Mouse (Mus musculus) stomach, postnatal 0 days (tissue): ENCODE results near the gene Mapk3.

Experiments
- CTCF ChIP-seq: IDR thresholded peaks from 2 replicates; pipeline ENCODE4 v1.5.1; 2016; ENCODE audit warnings: antibody characterized with exemption, low read depth, mild to moderate bottlenecking, moderate library complexity
- EP300 ChIP-seq: optimal IDR thresholded peaks from 2 replicates; pipeline ENCODE3; 2016; ENCODE audit warnings: antibody characterized with exemption

DNA sequence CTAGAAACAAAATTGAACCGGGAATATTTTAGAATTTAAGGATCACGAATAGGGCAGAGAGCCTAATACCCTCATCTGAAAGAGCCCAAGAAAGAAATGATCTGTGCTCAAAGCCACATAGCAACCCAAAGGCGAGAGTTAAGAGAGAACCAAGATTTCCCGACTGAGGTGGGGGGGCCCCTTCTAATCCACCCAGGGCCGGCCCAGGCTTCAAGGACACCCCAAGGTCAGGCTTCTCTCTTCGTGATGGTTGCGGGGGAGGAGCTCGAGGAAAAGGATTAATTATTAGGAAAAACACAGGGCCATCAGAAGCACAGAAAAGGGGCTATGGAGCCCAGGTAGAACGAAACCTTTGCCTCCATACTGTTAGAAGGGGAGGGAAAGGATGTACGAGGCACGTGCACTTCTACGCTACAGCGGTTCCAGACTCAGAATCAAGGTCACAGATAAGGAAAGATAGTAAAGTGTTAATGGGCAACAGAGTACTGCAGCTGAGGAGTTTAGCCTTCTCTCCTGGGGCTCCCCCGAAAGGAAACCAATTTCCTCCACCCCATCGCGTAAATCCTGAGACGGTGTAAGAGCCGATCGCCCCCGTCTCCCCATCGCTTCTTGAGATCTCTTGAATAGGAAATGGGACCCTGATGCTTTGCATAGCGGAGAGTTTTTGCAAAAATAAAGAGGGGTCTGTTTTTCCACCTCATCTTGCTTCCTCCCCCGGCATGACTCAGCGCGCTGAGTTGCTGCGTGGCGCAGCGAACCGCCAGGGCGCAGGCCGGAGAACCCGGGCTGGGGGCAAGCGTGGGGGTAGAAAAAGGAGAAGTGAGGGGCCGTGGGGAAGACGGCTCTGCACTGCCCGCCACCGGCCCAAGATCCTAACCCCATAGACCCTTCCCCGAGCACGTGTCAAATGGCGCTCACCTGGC, 39.0 kb downstream of the Mapk3 start:
- no peak for TF ChIP-seq CTCF
- no peak for TF ChIP-seq EP300
